Mouse (Mus musculus) kidney, embryonic 14.5 days (tissue): Measurements from ENCODE around the gene Stx4a. TPM values are rescaled to one million over a fixed set of nuclear protein-coding genes. Genes with fewer than 3 reads are reported as not detected.
"Not testable (repeated sequence)": the region's sequence is repeated elsewhere in the genome, so short reads cannot be mapped to it uniquely, and the experiment has no call there.

Source experiments
- ATAC-seq: fragments of 200-750 bp; cut with Nextera tagmentation; 2 replicates; pipeline ENCODE4 v1.8.0; 2017; ENCODE audit warnings: moderate number of reproducible peaks, mild to moderate bottlenecking, moderate TSS enrichment, moderate library complexity; ENCODE audit not compliant: low FRiP score, low TSS enrichment
- H3K27ac ChIP-seq: fragments of 300-500 bp; sonication (generic); 2 replicates; pipeline ENCODE4 v1.5.1; 2014; ENCODE audit warnings: low read depth, mild to moderate bottlenecking, low read length, moderate library complexity, mixed read lengths
- H3K27me3 ChIP-seq: fragments of 300-500 bp; sonication (generic); 2 replicates; pipeline ENCODE4 v1.6.1; 2014; ENCODE audit warnings: mild to moderate bottlenecking, low read length; ENCODE audit not compliant: control insufficient read depth, insufficient read depth
- H3K36me3 ChIP-seq: fragments of 300-500 bp; sonication (generic); 2 replicates; pipeline ENCODE4 v1.6.1; 2014; ENCODE audit warnings: low read length, mixed read lengths; ENCODE audit not compliant: control insufficient read depth, insufficient read depth
- H3K4me1 ChIP-seq: fragments of 300-500 bp; sonication (generic); 2 replicates; pipeline ENCODE4 v1.6.1; 2014; ENCODE audit warnings: low read length, mixed read lengths; ENCODE audit not compliant: control insufficient read depth, insufficient read depth
- H3K4me2 ChIP-seq: fragments of 300-500 bp; sonication (generic); replicated peaks from 2 replicates; pipeline ENCODE4 v1.6.1; 2014; ENCODE audit warnings: low read depth, mild to moderate bottlenecking, low read length
- H3K4me3 ChIP-seq: fragments of 300-500 bp; sonication (generic); 2 replicates; pipeline ENCODE4 v1.5.1; 2014; ENCODE audit warnings: mild to moderate bottlenecking, low read length
- H3K9ac ChIP-seq: fragments of 300-500 bp; sonication (generic); 2 replicates; pipeline ENCODE4 v1.6.1; 2014; ENCODE audit warnings: low read depth, mild to moderate bottlenecking, low read length, moderate library complexity
- H3K9me3 ChIP-seq: fragments of 300-500 bp; sonication (generic); 2 replicates; pipeline ENCODE4 v1.6.1; 2016; ENCODE audit warnings: low read length; ENCODE audit not compliant: control insufficient read depth
- WGBS: fragments of 180-500 bp; shearing (Covaris S2); extraction: QIAGEN DNeasy Blood & Tissue Kit; methylation state at CpG from one replicate; pipeline ENCODE4 v1.1.7; 2014; 5-methylcytosine and 5-hydroxymethylcytosine counted together
- polyA plus RNA-seq: library from polyadenylated mRNA; unstranded; fragments of >200 nt; fragmentation: Nextera tagmentation; extraction: Ambion mirVana; gene quantifications from 2 replicates; pipeline ENCODE4 v1.2.1, GENCODE M21; 2014

Gene Stx4a
- polyA plus RNA-seq, 1 experiment from 2014 or later: 22.1 TPM

DNA sequence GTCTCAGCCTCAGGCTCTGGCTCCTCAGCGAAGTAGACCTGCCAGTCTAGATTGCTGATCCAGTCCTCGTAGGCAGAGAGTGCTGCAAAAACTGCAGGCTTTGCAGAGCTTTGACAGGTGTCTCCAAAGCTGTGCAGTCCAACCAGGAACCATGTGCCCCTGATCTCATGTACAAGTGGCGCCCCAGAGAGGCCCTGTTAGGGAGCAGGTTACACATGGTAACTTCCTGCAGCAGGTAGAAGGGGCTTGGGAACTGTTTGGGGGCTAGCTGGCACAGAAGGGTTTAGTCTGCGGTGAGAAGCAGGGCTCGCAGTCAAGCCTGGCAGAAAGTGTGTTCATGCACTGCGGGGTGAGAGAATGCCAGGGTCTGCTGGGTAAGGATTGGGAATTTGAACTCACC lies 62.5 kb downstream of the Stx4a start:
- Histone ChIP-seq H3K4me2 (no peak overlapping the region), H3K4me3 (no peak overlapping the region), H3K36me3 (peaks cover 79% of the 10 kb centered on the region), H3K27me3 (no peaks in the 10 kb centered on the region), H3K9ac (no peak overlapping the region), H3K9me3 (no peaks in the 10 kb centered on the region), H3K4me1 (0 out of 2 replicates have a peak, but pooled peaks cover 6% of the 10 kb centered on the region), H3K27ac (no peak overlapping the region)
- no peak for ATAC-seq
- WGBS: 97% methylated on average over 6 of the region's 6 CpGs

- ATAC-seq: no peak
- no peak overlapping the region for H3K4me2 ChIP-seq
- H3K27ac ChIP-seq: no peak overlapping the region
- no peaks in the 10 kb centered on the region for H3K27me3 ChIP-seq
- no peaks in the 10 kb centered on the region for H3K9me3 ChIP-seq
- no peak overlapping the region for H3K9ac ChIP-seq
- H3K4me3 ChIP-seq: no peak overlapping the region
- H3K36me3 ChIP-seq: peaks cover 74% of the 10 kb centered on the region
- H3K4me1 ChIP-seq: 0 out of 2 replicates have a peak, but pooled peaks cover 6% of the 10 kb centered on the region
- WGBS: 81% methylated on average over 8 of the region's 8 CpGs
Measured at GRCm38 (mm10) chr7:127887191-127887590, 63.1 kb downstream of the Stx4a start.

DNA sequence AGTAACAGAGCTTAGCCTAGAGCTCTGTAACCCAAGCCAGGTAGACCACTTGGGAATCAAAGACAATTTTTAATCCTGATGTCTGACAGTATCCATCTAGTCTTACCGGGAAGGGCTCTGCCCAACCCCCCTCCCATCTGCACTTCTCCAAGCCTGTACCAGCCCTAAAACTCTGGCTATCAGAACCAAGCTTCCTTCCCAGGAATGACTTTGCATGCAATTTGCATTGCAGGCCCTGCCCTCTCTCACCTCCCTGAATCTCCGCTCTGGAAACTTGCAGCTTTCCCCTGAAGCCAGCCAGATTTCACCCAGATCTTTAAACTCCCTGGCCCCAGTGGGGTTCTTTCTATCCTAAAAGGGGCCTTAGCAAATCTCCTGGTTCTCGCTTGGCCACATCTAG lies 63.7 kb downstream of the Stx4a start:
- Histone ChIP-seq H3K4me2 (no peak overlapping the region), H3K9ac (no peak overlapping the region), H3K27me3 (no peaks in the 10 kb centered on the region), H3K27ac (no peak overlapping the region), H3K4me3 (no peak overlapping the region), H3K36me3 (peaks cover 74% of the 10 kb centered on the region), H3K9me3 (no peaks in the 10 kb centered on the region), H3K4me1 (0 out of 2 replicates have a peak, but pooled peaks cover 6% of the 10 kb centered on the region)
- ATAC-seq: no peak
- WGBS: 77% methylated on average over 3 of the region's 3 CpGs

- H3K27ac ChIP-seq: no peak overlapping the region
- H3K36me3 ChIP-seq: peaks cover 71% of the 10 kb centered on the region
- no peak for ATAC-seq
- H3K9me3 ChIP-seq: no peaks in the 10 kb centered on the region
- H3K4me3 ChIP-seq: no peak overlapping the region
- 0 out of 2 replicates have a peak, but pooled peaks cover 2% of the 10 kb centered on the region for H3K4me1 ChIP-seq
- no peak overlapping the region for H3K4me2 ChIP-seq
- WGBS: 71% methylated on average over 3 of the region's 3 CpGs
- H3K9ac ChIP-seq: no peak overlapping the region
- no peaks in the 10 kb centered on the region for H3K27me3 ChIP-seq
Measured at GRCm38 (mm10) chr7:127888821-127889220, 64.7 kb downstream of the Stx4a start.

- Histone ChIP-seq H3K27me3 (no peaks in the 10 kb centered on the region), H3K4me2 (no peak within 1 kb of the TSS), H3K9me3 (no peaks in the 10 kb centered on the region), H3K36me3 (peaks cover 55% of the 10 kb centered on the region), H3K27ac (no peak within 1 kb of the TSS), H3K4me3 (no peak within 1 kb of the TSS), H3K9ac (no peak within 1 kb of the TSS; the same call in 1 of the 2 replicates), H3K4me1 (peaks cover 7% of the 10 kb centered on the region; the same call in 1 of the 2 replicates)
- ATAC-seq: no peak
- WGBS: 40% methylated on average over 4 of the region's 4 CpGs
Measured at GRCm38 (mm10) chr7:127890798-127891197, 66.7 kb downstream of the Stx4a start, which contains the start of gene Prss53. Gene Prss53, minus strand, starts transcription at chr7:127890970.

DNA sequence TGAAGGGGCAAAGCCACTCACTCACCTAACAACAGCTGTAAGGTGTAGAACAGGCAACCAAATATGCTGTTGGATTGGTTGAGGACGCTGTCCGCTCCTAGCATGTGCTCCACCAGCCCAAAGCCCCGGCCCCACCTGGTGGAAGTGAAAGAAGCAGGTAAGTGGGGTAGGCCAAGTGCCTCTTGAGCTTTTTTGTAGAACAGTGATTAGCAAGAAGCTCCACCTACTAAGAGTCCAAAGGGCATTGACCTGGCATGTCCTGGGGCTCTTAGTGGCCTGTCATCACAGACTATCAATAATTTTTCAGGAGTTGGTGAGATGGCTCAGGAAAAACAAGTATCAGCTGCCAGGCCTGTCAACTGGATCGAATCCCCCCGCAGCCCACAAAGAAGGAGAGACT lies 70.4 kb downstream of the Stx4a start:
- ATAC-seq: no peak
- no peaks in the 10 kb centered on the region for H3K9me3 ChIP-seq
- H3K9ac ChIP-seq: peak overlapping the region; percentile 72; the same call in 1 of the 2 replicates
- peaks cover 7% of the 10 kb centered on the region; the same call in 1 of the 2 replicates for H3K4me1 ChIP-seq
- H3K27me3 ChIP-seq: no peaks in the 10 kb centered on the region
- H3K4me3 ChIP-seq: peak overlapping the region; percentile 70
- peaks cover 21% of the 10 kb centered on the region for H3K36me3 ChIP-seq
- H3K27ac ChIP-seq: no peak overlapping the region
- peak overlapping the region; percentile 88 for H3K4me2 ChIP-seq
- WGBS: 56% methylated on average over 5 of the region's 5 CpGs

GRCm38 (mm10) chr7:127895442-127895841 lies 71.3 kb downstream of the Stx4a start, which contains the start of the genes Gm21974 and Vkorc1:
Gene Gm21974, minus strand, starts transcription at chr7:127895454.
Gene Vkorc1, minus strand, starts transcription at chr7:127895617.
- Histone ChIP-seq H3K27me3 (no peaks in the 10 kb centered on the region), H3K9me3 (no peaks in the 10 kb centered on the region), H3K27ac (peak within 1 kb of the TSS; percentile 71), H3K4me3 (peak within 1 kb of the TSS; percentile 70), H3K4me2 (peak within 1 kb of the TSS; percentile 88), H3K9ac (peak within 1 kb of the TSS; percentile 72), H3K4me1 (peaks cover 7% of the 10 kb centered on the region; the same call in 1 of the 2 replicates), H3K36me3 (peaks cover 16% of the 10 kb centered on the region; the same call in 1 of the 2 replicates)
- under 1% methylated on average over 26 of the region's 26 CpGs for WGBS
- peak; percentile 97 for ATAC-seq

DNA sequence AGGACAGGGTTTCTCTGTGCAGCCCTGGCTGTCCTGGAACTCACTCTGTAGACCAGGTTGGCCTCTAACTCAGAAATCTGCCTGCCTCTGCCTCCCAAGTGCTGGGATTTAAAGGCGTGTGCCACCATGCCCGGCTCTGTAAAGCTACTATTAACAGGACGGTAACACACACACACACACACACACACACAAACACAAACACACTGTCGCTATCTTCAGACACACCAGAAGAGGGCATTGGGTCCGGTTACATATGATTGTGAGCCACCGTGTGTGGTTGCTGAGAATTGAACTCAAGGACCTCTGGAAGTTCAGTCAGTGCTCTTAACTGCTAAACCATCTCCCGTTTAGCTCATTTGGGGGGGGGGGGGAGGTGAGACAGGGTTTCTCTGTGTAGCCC lies 71.8 kb downstream of the Stx4a start:
- H3K4me1 ChIP-seq, H3K27me3 ChIP-seq, H3K9me3 ChIP-seq, H3K9ac ChIP-seq, H3K27ac ChIP-seq: not testable (repeated sequence)
- ATAC-seq: peak; percentile 4
- Histone ChIP-seq H3K4me3 (peak overlapping the region; percentile 70; the same call in 1 of the 2 replicates), H3K4me2 (peak overlapping the region; percentile 88; the same call in 1 of the 2 replicates), H3K36me3 (peaks cover 16% of the 10 kb centered on the region; the same call in 1 of the 2 replicates)
- 62% methylated on average over 7 of the region's 7 CpGs for WGBS

DNA sequence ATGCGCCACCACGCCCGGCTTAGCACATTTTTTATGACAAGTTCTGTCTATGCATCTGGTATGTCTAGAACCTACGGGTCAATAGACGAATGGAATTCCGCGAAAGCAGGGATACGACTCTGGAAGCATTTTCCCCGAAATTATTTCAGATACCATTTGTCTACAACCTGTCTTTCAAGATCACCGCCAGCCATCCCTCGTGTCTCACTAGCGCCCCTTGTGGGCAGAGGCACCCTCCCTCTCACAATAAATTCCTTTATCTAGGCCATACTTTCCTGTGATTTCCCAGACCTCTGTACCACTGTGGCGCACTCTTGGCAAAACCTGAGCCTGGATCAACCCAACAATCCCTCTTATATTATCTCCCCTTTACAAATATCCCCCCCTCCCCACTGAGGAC lies 72.3 kb downstream of the Stx4a start:
- Histone ChIP-seq H3K4me2 (no peak overlapping the region), H3K36me3 (peaks cover 16% of the 10 kb centered on the region; the same call in 1 of the 2 replicates), H3K4me3 (no peak overlapping the region), H3K27me3 (no peaks in the 10 kb centered on the region), H3K9ac (no peak overlapping the region), H3K9me3 (no peaks in the 10 kb centered on the region), H3K4me1 (peaks cover 7% of the 10 kb centered on the region; the same call in 1 of the 2 replicates), H3K27ac (no peak overlapping the region)
- WGBS: 63% methylated on average over 13 of the region's 13 CpGs
- no peak for ATAC-seq
